Mouse (Mus musculus) lung, adult 2 months (tissue): Measurements from ENCODE around the gene Cryzl1. TPM values are rescaled to one million over a fixed set of nuclear protein-coding genes. Genes with fewer than 3 reads are reported as not detected.

ENCODE experiments used
- DNase-seq: peaks from one replicate; pipeline ENCODE4 v3.0.0; 2022
- H3K4me1 ChIP-seq: fragments of 200-500 bp; 2 replicates; pipeline ENCODE4 v1.6.1; 2011; ENCODE audit warnings: low read length; ENCODE audit not compliant: control insufficient read depth, insufficient read depth
- H3K4me3 ChIP-seq: fragments of 200-500 bp; replicated peaks from 2 replicates; pipeline ENCODE3; 2011; ENCODE audit warnings: low read depth, mild to moderate bottlenecking, control low read depth, low read length; ENCODE audit errors: extremely low read depth
- CTCF ChIP-seq: fragments of 200-500 bp; IDR thresholded peaks from 2 replicates; pipeline ENCODE4 v1.5.1; 2011; ENCODE audit warnings: mild to moderate bottlenecking, low read length, control low read depth; ENCODE audit not compliant: insufficient read depth
- POLR2A ChIP-seq: fragments of 200-500 bp; IDR thresholded peaks from 2 replicates; pipeline ENCODE4 v1.6.1; 2011; ENCODE audit warnings: low read depth, mild to moderate bottlenecking, control low read depth, low read length, borderline replicate concordance; ENCODE audit errors: extremely low read depth
- WGBS: fragments of 180-500 bp; shearing (Covaris S2); methylation state at CpG from one replicate; pipeline ENCODE4 v1.1.7; 2018; 5-methylcytosine and 5-hydroxymethylcytosine counted together
- polyA plus RNA-seq: library from polyadenylated mRNA; depleted of rRNA; stranded (reverse); fragments of >200 nt; gene quantifications from 2 replicates; pipeline ENCODE4 v1.2.3, GENCODE M21; 2012

Cryzl1 gene
- polyA plus RNA-seq, 1 experiment, result 29.8 TPM

GRCm38 (mm10) chr16:91764414-91764813, 35.6 kb upstream of the Cryzl1 start:
- no peak for DNase-seq
- WGBS, result 65% methylated on average over 6 of the region's 6 CpGs
- Histone ChIP-seq H3K4me1 (peaks cover 11% of the 10 kb centered on the region), H3K4me3 (no peak overlapping the region)
- no peak for TF ChIP-seq CTCF
- no peak for TF ChIP-seq POLR2A

DNA sequence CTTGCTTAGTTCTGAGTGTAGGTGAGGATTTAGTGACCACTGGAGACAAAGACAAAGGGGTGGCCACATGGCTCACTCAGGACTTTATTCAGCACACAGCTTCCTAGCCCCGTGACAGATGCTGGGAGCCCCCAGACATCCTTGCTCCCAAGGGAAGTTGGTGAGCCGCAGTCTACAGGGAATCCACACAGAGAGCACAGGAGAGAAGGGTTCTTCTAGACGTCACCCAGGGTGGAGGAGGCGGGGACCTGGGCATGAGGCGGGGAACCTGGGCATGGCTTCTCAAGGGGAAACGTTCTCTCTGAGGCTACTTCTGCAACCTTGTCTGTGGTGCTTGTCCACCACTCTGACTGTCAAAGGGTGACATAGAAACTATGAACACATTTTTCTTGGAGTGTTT, 35.2 kb upstream of the Cryzl1 start:
- Histone ChIP-seq H3K4me3 (no peak overlapping the region), H3K4me1 (peaks cover 11% of the 10 kb centered on the region)
- 54% methylated on average over 6 of the region's 6 CpGs for WGBS
- DNase-seq, result no peak
- TF ChIP-seq CTCF (no peak), POLR2A (no peak)

- DNase-seq, result no peak
- TF ChIP-seq POLR2A (no peak), CTCF (no peak)
Observed at GRCm38 (mm10) chr16:91762476-91762875, 33.7 kb upstream of the Cryzl1 start.

GRCm38 (mm10) chr16:91761761-91762160, 33.0 kb upstream of the Cryzl1 start:
- Histone ChIP-seq H3K4me3 (no peak overlapping the region), H3K4me1 (peaks cover 11% of the 10 kb centered on the region)
- 44% methylated on average over 3 of the region's 3 CpGs for WGBS
- TF ChIP-seq POLR2A (no peak), CTCF (no peak)
- DNase-seq, result no peak

More at GRCm38 (mm10) chr16:91762476-91762875, 33.7 kb upstream of the Cryzl1 start:
- WGBS, result 63% methylated on average over 7 of the region's 7 CpGs
- peaks cover 11% of the 10 kb centered on the region for H3K4me1 ChIP-seq
- H3K4me3 ChIP-seq, result no peak overlapping the region

- H3K4me1 ChIP-seq, result peaks cover 11% of the 10 kb centered on the region
- TF ChIP-seq CTCF (no peak), POLR2A (no peak)
- no peak overlapping the region for H3K4me3 ChIP-seq
- WGBS, result 82% methylated on average over 9 of the region's 9 CpGs
- no peak for DNase-seq
Observed at GRCm38 (mm10) chr16:91761202-91761601, 32.4 kb upstream of the Cryzl1 start.

GRCm38 (mm10) chr16:91754957-91755356, 26.2 kb upstream of the Cryzl1 start:
- TF ChIP-seq POLR2A (no peak), CTCF (no peak)
- no peak for DNase-seq
- Histone ChIP-seq H3K4me3 (no peak overlapping the region), H3K4me1 (no peaks in the 10 kb centered on the region)
- WGBS, result 75% methylated on average over 6 of the region's 6 CpGs

GRCm38 (mm10) chr16:91753611-91754010, 24.8 kb upstream of the Cryzl1 start:
- H3K4me3 ChIP-seq, result no peak overlapping the region
- DNase-seq, result no peak
- 75% methylated on average over 4 of the region's 4 CpGs for WGBS
- H3K4me1 ChIP-seq, result no peaks in the 10 kb centered on the region
- TF ChIP-seq CTCF (no peak), POLR2A (no peak)

GRCm38 (mm10) chr16:91751644-91752385, 23.0 kb upstream of the Cryzl1 start:
- Histone ChIP-seq H3K4me3 (no peak overlapping the region), H3K4me1 (no peaks in the 10 kb centered on the region)
- no peak for DNase-seq
- WGBS, result 80% methylated on average over 13 of the region's 13 CpGs
- no peak for TF ChIP-seq CTCF
- TF ChIP-seq POLR2A, result no peak

- 72% methylated on average over 6 of the region's 6 CpGs for WGBS
- no peaks in the 10 kb centered on the region for H3K4me1 ChIP-seq
- no peak for DNase-seq
- no peak for TF ChIP-seq CTCF
- H3K4me3 ChIP-seq, result no peak overlapping the region
Observed at GRCm38 (mm10) chr16:91747567-91747966, 18.8 kb upstream of the Cryzl1 start.

GRCm38 (mm10) chr16:91746101-91746950, 17.6 kb upstream of the Cryzl1 start:
- 36% methylated on average over 14 of the region's 14 CpGs for WGBS
- no peaks in the 10 kb centered on the region for H3K4me1 ChIP-seq
- no peak for DNase-seq
- H3K4me3 ChIP-seq, result no peak overlapping the region
- no peak for TF ChIP-seq CTCF
- no peak for TF ChIP-seq POLR2A
